Mouse (Mus musculus): ENCODE measurements around the gene Gjd3.

Gjd3 gene

DNA sequence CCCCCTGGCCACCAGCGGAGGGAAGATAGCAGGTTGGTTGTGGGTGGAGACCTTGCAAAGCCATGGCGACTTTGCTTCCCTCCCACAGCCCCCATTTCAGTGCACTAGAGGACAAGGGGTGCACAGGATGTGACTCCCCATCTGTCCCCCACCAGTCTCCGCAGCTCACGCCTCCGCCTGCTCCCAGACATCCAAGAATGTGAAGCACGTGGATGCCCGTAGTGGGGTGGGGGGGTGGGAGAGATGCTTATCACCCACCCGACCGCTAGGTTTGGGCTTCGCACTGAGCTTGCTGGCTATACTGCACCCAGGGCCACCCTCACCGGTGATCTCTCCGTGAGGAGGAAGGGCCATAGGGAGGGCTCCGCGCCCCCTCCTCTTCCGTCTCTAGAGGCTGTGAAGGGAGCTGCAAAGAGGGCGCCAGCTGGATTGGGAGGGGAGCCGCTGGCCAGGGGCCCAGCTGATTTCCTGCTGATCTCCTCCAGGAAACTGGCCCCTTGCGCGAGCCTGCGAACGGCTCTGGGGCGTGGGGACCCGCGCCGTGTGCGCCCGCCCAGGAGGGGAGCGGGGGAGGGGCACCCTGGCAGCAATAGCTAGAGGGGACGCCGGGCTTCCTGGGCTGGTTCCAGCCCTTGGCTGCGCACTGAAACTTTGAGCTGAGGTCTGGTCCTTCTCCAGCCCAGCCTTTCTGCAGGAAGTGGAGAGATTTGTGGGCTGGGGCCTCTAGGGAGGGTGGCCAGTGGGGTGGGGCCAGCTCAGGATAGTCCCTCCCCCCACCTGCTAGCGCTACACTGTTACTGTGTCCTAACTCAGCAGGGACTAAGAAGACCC is 19.4 kb downstream of the Gjd3 start:
- DNase-seq (ENCODE audit: low read depth, low spot score): peak; percentile 90

DNA sequence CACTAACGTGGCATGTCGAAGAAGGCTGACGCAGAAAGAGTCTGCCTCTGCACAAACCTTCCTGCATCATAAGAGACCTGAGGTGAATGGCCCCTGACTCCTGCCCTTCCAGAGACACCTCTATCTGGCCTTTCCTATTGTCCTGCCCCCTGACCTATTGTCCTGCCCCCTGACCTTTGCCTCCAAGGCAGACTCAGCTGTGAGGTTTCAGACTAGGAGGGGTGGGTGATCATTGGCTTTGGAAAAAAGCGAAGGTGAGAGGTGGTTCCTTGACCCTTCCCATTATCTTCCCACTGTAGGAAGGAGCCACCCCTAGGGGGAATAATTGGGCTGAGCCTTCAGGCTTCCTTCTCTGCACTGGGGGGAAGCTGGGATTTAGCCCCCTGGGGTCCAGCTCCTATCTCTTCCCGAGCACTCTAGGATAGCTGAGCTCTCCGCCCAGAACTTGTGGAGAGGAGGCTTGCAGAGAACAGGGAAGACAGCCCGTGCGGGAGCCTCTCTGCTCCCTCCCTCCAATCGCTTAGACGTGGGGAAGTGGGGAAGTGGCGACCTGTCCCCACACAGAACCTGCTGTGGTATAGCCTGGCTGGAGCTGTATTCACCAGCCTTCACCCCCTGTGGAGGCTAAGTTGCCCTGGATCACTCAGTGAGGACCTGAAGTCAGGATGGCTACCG is 20.3 kb downstream of the Gjd3 start:
- peak; percentile 76 for DNase-seq (ENCODE audit: low read depth, low spot score)

DNA sequence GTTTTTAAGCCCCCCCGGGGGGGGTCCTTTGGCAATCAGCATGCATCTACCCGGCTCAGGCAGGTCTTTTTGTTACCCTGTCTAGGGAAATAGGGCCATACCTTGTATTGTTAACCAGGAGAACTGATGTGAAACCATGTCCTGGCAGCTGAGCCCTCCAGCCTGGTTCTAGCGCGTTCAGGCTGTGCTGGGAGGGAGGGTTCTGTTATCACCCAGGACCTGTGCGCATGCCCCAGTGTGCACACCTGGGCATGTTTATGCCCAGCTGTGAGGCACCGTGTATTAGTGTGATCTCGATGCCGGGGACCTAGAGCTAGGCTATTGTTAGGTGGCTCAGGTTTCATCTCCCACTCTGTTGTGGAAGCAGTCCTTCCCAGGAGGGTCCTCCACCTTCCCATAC is 21.1 kb downstream of the Gjd3 start:
- no peak for DNase-seq (ENCODE audit: low read depth, low spot score)

DNA sequence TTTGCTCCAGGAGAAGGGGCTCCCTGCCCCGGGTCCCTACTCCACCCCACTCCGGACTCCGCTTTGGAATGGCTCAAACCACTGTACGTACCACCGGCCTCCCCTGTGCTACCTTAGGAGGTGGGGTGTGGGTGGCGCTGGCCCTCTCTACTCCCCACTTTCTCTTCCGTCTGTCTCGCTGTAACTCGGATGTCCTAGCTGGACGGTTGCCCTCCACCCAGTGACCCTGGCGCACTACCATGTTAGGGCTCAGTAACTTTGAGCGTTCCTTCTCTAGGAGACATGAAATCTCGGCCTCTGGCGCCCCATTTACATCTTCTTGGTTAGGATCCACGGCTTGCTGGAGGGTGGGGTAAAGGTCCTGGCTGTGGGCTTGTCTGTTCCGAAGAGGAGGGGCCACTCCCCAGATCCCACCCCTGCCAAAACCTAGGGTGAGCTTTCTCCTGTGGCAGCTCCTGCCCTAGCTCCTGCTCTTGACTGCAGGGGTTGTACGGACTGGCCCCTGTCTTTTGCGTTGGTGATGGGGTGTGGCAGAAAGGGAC is 21.7 kb downstream of the Gjd3 start:
- no peak for DNase-seq (ENCODE audit: low read depth, low spot score)

DNA sequence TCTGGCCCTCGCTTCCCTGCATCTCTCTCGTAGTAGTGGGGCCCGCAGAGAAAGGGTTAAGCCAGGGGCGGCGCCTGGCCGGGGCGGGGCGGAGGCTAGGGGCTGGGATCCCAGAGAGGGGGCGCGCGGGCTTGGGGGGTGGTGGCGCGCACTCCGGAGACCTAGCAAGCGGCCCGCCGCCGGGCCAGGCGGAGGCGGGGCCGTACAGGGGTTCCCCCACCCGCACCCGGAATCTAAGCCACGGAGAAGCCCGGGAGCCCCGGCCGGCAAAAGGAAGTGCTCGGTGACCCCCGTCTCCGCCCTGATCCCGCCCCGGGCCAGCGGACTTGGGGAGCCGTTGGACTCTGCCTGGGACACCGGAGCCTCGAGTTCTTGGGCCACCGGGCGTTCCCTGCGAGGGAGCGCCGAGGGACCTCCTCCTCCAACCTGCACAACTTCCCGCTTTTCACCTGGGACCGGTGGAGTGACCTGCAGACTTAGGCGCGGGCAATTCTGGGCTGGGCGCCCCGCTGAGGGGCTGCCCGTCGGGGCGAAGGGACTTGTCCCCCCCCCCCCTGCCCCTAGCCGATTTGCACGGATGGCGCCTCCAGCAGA is 22.4 kb downstream of the Gjd3 start:
- no peak for DNase-seq (ENCODE audit: low read depth, low spot score)

DNA sequence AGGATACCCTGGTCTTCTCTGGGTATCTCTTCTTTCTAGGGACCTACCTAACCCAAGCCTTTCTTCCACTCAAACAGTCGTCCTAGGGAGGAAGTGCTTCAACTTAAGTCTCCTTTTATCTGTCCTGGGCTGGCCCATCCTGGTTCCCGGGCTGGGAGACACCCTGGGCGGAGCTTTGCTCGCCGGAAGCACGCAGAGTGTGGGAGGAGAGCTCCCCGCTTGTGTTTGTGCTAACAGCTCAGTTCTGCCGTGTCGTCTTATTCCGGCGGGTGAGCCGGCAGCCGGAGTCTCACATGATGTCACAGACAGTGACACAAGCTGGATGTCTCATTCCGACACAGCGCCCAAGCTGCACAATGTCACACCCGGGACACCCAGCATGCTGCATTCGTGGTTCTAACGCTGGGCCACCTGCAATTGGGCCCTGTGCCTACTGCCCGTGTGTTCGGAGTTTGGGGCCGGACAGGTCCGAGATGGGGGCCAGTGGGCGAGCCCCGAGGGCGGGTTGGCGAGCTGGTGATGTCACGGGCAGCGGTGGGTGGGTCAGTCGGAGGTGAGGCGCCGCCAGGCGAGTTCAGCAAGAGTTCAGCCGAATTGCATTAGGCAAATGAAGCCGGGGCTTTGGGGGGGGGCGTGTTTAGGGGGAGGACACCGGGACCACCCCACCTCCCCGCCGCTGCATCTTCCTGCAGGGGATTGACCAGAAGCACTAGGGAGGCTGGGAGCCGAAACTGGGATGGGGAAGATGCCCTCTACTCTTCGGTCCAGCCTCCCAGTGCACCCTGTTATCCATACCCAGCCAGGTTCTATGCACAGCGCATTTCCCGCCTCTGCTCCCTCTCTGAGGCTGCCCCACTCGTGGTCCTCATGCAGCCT is 23.1 kb downstream of the Gjd3 start:
- peak; percentile 94 for DNase-seq (ENCODE audit: low read depth, low spot score)

DNA sequence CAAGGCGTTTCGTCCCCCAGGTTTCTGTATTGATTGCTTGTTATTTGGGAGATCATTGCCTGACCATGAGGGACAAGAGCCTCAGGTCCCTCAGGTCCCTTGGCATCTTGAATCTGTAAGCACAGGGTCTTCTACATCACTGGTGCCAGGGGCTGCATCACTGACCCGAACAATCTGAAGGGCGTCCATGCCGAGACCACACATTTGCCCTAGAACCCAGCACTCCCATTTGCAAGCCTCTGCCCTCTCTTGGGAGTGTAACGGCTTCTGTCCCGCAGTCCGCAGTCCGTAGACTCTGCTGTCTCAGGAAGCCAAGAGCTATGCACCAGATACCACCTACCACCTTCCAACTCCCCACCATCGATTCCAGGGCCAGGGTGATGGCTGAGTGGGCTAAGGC is 26.5 kb downstream of the Gjd3 start:
- DNase-seq (ENCODE audit: low read depth, low spot score): no peak

DNA sequence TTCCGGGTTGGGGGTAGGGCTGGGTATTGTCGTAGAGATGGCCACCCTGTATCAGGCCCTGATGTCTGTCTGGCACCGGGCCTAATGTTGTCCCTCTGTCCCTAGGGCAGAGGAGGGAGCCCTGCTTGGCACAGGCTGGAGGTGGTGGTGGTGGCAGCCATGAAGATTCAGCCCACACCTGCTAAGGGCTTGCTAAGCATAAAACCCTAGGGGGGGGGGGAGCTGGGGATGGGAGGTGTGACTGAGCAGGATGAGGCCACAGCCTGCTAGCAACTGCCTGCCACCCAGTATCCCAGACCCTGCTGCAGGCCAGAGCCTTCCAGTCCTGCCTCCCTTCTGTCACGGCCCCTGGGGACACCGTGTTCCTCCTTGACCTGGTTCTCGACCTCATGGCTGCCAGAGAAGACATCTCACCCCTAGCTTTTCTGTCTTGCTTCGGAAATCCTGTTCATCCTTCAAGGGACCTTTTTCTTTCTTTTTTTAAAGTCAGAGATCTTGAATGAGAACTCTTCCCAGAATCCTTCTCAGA is 27.0 kb downstream of the Gjd3 start:
- DNase-seq (ENCODE audit: low read depth, low spot score): no peak

DNA sequence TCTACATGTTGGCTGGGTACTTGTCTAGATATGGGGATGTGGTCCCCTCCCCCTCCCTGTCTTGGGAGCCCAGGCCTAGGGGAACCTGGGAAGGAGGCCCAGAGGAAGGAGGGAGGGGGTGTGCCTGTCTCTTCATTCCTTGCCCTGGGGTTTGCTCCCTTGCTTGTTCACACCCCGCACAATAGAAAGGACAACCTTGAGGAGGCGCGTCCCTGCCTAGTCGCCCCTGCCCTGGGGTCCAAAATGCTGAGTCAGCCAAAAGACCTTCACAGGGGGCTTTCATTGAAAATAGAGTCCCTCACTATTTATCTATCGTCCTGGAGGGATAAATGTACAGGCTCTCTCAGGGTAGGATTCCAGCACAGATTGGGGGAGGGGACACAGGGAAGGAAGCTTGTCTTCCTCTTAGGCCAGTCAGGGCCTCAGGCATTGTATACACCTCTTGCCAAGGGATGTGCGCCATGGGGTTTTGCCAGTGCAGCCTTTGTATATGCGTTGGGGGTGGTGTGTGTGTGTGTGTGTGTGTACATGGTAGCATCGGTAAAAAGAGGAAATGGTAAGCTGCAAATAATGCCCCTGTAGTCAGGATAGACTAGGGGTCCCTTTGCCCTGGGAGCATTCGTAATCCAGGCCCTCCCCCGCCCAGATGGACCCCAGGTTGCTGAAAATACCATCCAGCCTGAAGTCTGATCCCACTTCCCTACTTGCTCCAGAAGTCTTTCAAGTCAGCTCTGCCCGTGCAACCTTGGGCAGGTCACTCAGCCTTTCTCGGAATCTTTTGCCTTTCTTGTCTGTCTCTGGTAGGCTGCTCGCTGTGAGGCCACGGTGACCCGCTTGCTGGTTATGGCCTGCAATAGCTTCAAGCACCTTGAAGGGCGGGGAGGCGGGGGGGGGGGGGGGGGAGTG is 27.8 kb downstream of the Gjd3 start:
- peak; percentile 96 for DNase-seq (ENCODE audit: low read depth, low spot score)

DNA sequence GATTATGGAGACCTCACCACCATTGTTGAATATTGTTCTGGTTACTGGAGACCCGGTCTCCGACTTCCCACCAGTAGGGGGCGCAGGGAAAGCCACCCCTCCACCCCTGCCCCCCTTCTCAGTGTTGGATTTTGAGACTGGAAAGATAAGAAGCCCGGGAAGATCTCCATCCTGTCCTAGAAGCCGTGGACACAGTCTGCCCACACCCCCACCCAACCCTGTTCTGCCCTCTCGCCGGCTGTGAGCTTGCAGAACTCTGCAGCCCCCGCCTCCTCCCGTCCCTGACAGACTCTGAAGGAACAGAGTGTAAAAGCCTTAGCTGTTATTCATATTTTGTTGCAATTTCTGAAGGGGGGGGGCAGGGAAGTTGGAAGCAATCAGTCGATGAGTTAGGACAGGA is 28.4 kb downstream of the Gjd3 start:
- peak; percentile 83 for DNase-seq (ENCODE audit: low read depth, low spot score)

DNA sequence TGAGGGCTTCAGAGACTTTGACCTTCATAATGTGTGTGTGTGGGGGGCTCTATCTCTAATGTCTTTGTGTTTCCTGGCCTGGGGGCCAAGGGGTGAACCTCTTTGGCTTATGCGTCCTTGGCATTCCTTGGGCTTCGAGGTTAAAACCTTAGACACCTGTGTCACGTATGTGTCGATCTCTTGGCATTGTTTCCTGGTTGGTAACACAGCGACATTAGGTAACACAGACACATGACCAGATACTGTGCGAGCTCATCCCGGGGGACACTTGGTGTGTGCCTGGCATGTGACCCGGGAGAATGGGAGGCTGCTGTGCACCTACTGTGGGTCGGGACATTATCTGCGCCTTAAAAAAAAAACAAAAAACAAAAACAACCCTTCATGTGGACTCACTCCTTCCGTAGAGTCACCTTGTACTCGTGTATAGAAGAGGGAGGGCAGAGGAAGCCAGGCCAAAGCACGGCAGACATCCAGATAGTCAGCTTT is 28.9 kb downstream of the Gjd3 start:
- DNase-seq (ENCODE audit: low read depth, low spot score): no peak

DNA sequence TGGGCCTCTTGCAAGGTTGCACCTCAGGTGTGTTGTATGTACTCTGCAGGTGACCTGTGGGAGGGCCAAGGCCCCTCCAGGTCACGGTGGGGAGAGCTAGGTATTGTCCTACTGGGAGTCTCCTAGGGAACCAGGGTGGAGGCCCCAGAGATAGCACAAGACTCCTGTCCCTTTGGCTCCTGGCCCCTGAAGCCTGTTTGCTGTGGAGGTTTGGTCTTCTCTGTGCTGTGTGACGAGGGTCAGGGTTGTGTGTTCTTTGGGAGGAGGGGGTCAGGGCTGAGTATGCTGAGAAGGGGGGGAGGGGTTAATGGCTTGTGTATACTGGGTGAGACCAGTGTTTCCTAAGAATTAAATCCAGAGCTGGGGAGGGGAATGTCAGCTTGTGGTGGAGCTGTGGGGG is 29.5 kb downstream of the Gjd3 start:
- peak; percentile 77 for DNase-seq (ENCODE audit: low read depth, low spot score)

DNA sequence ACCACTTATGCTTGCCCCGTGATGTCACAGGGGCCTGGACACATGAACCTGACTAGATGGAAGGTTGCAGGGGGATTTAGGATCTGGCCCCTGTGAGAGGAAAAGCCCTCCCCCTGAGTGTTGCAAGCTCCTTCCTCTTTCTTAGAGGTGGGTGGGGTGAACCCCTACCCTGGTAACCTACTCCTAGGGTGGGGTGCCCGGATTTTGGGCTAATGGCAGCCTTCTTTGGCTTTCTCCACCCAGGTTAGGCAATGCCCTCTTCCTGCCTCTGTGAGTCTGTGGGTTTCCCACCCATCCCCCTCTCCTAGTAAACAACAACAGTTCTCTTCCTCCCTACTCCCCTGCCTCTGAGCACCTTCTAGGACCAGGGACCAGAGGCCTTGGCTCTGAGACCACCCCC is 30.1 kb downstream of the Gjd3 start:
- DNase-seq (ENCODE audit: low read depth, low spot score): peak; percentile 82

DNA sequence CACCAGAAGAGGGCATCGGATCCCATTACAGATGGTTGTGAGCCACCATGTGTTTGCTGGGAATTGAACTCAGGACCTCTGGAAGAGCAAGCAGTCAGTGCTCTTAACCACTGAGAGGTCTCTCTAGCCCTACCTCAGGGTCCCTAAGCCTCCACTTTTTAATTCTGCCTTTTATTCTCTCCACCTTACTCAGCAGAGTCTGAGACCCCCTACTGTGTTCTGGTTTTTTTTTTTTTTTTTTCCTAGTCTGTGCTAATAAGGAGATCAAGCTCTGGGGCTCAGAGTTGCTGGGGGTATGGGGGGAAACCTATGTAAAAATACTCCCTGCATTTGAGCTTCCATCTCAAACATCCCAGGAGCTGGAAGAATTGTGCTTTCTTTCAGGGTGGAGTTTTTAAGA is 30.7 kb downstream of the Gjd3 start:
- DNase-seq (ENCODE audit: low read depth, low spot score): no peak

DNA sequence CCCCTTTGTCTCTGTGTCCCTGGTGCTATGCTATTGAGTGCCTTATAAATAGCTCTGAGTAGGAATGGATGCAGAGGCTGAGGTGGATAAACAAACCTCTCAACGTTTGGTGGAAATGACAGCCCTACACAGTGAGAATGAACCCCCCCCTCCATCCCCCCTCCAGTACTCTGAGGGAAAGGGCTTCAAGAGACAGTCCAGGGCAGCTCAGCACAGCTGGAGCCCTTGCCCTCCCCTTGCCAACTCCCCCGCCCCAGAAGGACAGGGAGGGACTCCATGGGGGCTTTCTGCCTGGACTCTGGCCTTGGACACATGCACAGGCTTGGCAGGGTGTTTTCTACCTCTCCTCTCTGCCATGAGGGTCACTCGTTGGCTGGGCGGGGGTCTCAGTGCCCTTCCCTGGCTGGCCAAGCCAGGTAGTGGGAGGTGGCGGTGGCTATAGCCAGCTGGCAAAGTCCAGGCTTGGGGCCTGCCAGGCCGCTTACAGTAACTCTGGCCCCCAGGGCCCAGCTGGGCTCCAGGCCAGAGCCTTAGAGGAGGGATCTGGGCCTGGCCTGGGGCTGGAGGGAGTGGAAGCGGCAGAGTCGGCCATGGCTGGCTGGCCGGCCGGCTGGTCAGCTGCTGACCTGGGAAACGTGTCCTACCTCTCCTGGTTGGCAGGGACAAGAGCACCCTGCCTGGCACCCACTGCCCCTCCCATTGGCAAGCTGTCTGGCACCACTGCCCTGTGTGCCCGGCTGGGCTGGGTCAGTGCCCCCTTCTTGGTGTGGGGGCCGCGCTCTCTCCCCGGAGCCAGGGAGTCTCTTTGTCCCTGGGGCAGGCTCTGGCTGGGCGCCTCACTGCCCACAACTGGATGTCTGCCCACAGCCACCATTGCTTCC is 31.6 kb downstream of the Gjd3 start:
- no peak for DNase-seq (ENCODE audit: low read depth, low spot score)

DNA sequence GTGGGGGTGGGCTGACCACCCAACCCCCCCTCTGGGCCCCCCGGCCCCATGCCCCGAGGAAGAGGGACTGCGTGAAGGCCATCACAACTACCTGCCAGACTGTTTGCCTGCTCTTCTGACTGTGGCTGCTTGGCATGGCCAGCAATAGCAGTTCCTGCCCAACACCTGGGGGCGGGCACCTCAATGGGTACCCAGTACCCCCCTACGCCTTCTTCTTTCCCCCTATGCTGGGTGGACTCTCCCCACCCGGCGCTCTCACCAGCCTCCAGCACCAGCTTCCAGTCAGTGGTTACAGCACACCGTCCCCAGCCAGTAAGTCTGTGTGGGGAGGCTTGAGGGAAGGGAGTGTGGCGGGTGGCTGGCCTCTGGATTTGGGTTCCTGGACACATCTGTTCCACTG is 32.3 kb downstream of the Gjd3 start:
- DNase-seq (ENCODE audit: low read depth, low spot score): no peak

DNA sequence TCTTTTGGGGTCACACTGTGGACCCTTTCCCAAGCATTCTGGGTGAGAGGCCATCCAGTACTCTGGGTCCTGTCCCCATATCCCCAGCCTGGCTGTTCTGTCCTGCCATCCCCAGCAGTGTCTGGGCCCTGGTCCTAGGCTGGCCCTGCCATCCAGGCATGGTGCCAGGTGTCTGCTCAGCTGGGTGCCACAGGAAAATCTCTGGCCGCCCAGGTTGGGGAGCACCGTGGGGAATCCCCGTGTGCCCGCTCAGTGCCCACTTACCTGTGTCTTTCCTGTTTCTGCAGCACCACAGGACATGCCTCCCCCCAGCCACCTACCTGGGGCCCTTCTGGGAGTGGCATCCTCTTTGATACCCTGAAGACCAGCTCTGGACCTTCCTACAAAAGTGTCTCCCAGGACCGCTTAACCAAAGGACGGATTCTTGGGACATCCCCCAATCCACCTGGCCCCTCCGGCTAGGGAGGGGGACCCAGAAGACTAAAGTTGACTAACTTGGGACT is 32.8 kb downstream of the Gjd3 start:
- no peak for DNase-seq (ENCODE audit: low read depth, low spot score)

DNA sequence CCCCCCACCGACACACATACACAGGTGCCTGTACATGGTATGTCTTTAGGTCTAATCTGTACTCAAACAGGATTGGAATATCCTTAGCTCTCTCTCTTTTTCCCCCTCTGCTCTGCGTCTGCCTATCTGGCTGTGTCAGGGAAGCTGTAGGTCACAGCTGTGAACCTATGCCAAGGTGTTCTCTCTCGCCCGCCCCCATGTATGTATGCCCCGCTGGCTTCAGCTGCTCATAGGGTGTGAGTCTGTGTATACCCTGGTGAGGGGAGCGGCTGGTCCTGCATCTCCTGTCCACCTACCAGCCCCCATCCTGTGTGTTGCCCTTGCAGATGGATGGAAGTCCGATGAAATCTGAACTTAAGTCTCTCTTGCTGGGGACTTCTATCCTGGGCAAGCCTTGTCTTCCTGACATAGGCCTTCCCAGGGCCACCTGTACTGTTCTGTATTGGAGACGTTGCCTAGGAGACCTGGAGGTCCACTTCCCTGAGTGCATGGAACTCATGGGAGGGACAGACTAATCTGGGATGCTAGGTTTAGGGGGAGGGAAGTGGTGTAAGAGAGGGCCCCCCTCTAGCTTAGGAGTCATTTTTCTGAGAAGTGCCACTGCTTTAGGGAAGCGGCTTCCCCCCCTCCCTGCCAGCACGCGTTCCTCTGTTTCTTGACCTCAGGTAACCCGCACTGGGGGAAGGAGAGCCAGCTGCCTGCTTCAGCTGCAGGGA is 33.4 kb downstream of the Gjd3 start:
- no peak for DNase-seq (ENCODE audit: low read depth, low spot score)

Measured in ES-CJ7 (cell line).